Mouse (Mus musculus): ENCODE data around the gene Trim6. TPM values are rescaled to one million over a fixed set of nuclear protein-coding genes. Genes with fewer than 3 reads are reported as not detected.
"Not testable (repeated sequence)": the region's sequence is repeated elsewhere in the genome, so short reads cannot be mapped to it uniquely, and the experiment has no call there.

Gene Trim6
- polyA plus RNA-seq, 1 experiment from 2014 or later: 1.1 TPM

DNA sequence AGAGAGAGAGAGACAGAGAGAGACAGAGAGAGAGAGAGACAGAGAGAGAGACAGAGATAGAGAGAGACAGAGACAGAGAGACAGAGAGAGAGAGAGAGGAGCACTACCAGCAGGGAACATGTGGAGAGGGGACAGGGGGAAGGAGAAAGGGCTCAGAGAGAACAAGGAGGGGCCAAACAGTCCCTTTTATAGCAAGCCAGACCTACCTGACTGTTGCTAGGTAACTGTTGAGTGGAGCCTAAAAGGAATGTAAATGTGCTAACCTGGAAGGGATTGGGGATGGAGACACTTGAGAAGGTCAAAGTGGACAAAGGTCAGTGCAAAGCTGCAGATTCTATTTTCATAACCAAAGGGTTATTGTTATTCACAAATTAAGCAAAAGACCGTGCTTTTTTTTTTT, 25.0 kb downstream of the Trim6 start:
- Histone ChIP-seq H3K4me1 (ENCODE audit: insufficient read depth) (no peaks in the 10 kb centered on the region), H3K27me3 (ENCODE audit: insufficient read depth, low read length) (no peaks in the 10 kb centered on the region), H3K4me2 (peak overlapping the region; percentile 67; the same call in 1 of the 2 replicates), H3K9me3 (ENCODE audit: low read depth, low read length) (no peaks in the 10 kb centered on the region), H3K4me3 (ENCODE audit: low read depth, low read length) (no peak overlapping the region), H3K9ac (no peak overlapping the region), H3K27ac (ENCODE audit: low read depth) (no peak overlapping the region), H3K36me3 (ENCODE audit: insufficient read depth) (no peaks in the 10 kb centered on the region)
- no peak for TF ChIP-seq CTCF (IDR thresholded peaks at IDR 0.05; ENCODE audit: low read depth)
- DNase-seq (no peak), ATAC-seq (ENCODE audit: insufficient read depth) (0 out of 2 replicates have a peak, but pooled peaks have one; percentile 47)
- 46% methylated on average over 1 of the region's 1 CpGs for WGBS

DNA sequence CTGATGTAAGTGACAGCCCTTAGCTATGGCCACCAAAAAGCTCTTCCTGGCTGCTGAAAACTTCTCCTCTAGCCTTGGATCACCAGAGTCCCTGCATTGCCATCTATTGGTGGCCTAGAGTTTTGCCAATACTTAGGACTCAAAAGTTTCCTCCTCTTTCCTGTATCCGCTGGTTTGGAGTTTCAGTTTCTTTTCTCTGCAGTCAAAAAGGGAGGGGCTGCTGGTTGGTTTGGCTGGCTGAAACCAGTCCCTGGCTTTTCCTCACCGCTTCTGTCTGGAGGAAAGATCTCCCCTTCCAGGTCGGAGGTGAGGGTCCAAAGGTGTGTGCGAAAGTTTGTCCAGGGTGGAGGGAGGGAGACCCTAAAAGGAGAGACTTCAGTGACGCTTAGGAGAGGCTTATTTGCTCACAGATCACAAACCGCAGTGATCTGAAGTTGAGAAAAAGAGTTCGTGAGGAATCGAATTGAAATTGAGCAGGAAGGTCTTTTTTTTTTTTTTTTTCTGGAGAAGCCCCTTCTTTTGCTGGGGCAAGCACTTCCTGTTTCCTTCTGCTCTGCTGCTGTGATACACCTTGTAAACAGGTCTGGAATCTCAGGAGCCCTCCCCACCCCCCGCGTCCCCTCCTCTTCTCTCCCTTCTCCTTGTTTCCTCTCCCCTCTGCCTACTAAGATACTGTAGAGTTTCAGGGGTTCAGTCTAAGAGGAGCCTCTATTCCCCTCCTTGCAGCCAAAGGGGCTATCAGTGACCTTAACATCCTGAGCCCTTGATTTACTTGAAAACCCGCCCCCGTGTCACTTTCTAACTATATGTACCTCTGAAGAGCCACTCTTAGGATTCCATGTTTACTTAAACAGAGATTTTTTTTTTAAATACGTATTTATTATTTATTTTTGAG, 25.9 kb downstream of the Trim6 start, which contains the start of gene Trim34a:
Trim34a (plus strand) TSS at position 171 of the 895 bp plus-strand sequence.
- no peaks in the 10 kb centered on the region for H3K36me3 ChIP-seq (ENCODE audit: insufficient read depth)
- H3K9ac ChIP-seq: peak within 1 kb of the TSS; percentile 65
- no peaks in the 10 kb centered on the region for H3K9me3 ChIP-seq (ENCODE audit: low read depth, low read length)
- WGBS: 3% methylated on average over 13 of the region's 13 CpGs
- H3K4me2 ChIP-seq: peak within 1 kb of the TSS; percentile 67
- H3K27me3 ChIP-seq (ENCODE audit: insufficient read depth, low read length): no peaks in the 10 kb centered on the region
- TF ChIP-seq CTCF (IDR thresholded peaks at IDR 0.05; ENCODE audit: low read depth): peak; percentile 69
- H3K4me3 ChIP-seq (ENCODE audit: low read depth, low read length): peak within 1 kb of the TSS; percentile 45
- DNase-seq (peak; percentile 86), ATAC-seq (ENCODE audit: insufficient read depth) (peak; percentile 91)
- H3K4me1 ChIP-seq (ENCODE audit: insufficient read depth): no peaks in the 10 kb centered on the region
- peak within 1 kb of the TSS; percentile 63; the same call in 1 of the 2 replicates for H3K27ac ChIP-seq (ENCODE audit: low read depth)

- not testable (repeated sequence) for H3K27ac ChIP-seq (ENCODE audit: low read depth); H3K4me2 ChIP-seq; ATAC-seq (ENCODE audit: insufficient read depth); H3K4me1 ChIP-seq (ENCODE audit: insufficient read depth); H3K9ac ChIP-seq; H3K36me3 ChIP-seq (ENCODE audit: insufficient read depth); H3K4me3 ChIP-seq (ENCODE audit: low read depth, low read length); H3K9me3 ChIP-seq (ENCODE audit: low read depth, low read length); DNase-seq; H3K27me3 ChIP-seq (ENCODE audit: insufficient read depth, low read length)
- WGBS: 80% methylated on average over 4 of the region's 4 CpGs
Measured at GRCm38 (mm10) chr7:104260380-104260779, 41.8 kb downstream of the Trim6 start.

DNA sequence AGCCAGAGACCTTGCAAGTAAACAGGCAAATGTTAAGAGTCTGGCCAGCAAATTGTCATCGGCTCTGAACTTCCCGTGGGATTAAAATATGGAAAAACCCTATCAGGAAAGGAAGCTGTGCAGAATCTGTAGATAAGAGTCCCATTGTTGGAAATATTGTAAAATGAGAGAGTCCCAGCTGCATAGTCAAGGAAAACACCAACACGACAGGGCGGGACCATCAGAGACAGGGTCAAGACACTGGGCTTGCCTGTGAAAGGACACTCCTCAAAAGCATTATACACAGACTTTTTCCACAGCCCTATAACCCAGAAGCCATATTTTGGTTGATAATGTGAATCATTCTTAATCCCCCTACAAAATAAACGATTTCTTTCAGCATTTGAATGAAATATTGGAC, 46.7 kb downstream of the Trim6 start:
- H3K4me2 ChIP-seq: not testable (repeated sequence)

DNA sequence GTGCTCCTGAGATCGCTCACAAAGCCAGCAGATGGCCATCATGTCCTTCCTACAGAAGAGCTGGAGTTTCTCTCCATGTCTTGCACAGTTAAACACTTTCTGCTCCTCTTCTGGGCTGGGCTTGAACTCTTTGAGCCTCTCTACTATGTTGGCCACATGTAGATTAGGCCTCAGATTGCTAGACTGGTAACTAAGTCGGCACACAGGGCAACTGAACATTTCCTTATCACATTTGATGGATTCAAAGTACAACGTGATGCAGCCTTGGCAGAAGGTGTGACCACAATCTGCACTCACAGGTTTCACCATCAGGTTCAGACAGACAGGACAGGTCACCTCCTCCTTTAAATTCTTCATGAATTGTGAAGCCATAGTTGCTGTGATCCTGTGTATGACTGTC, 60.8 kb downstream of the Trim6 start:
- DNase-seq; H3K9ac ChIP-seq; H3K27me3 ChIP-seq (ENCODE audit: insufficient read depth, low read length); ATAC-seq (ENCODE audit: insufficient read depth); H3K36me3 ChIP-seq (ENCODE audit: insufficient read depth); H3K9me3 ChIP-seq (ENCODE audit: low read depth, low read length); H3K4me2 ChIP-seq; H3K4me1 ChIP-seq (ENCODE audit: insufficient read depth); H3K27ac ChIP-seq (ENCODE audit: low read depth); H3K4me3 ChIP-seq (ENCODE audit: low read depth, low read length): not testable (repeated sequence)
- WGBS: 69% methylated on average over 2 of the region's 3 CpGs

More for the DNA sequence above, 46.7 kb downstream of the Trim6 start:
- not testable (repeated sequence) for H3K36me3 ChIP-seq (ENCODE audit: insufficient read depth); H3K27ac ChIP-seq (ENCODE audit: low read depth); H3K9me3 ChIP-seq (ENCODE audit: low read depth, low read length); H3K4me3 ChIP-seq (ENCODE audit: low read depth, low read length); H3K9ac ChIP-seq; H3K27me3 ChIP-seq (ENCODE audit: insufficient read depth, low read length); DNase-seq; H3K4me1 ChIP-seq (ENCODE audit: insufficient read depth); ATAC-seq (ENCODE audit: insufficient read depth)
- 82% methylated on average over 3 of the region's 5 CpGs for WGBS

Other genes with a start within 250 kb of the Trim6 start
- not detected in 2 replicates for gene Olfr635, start 247.6 kb upstream of the Trim6 start, polyA plus RNA-seq (2014; fragmentation: Nextera tagmentation; extraction: Ambion mirVana)
- not detected in 2 replicates for gene Olfr638, start 220.0 kb upstream of the Trim6 start, polyA plus RNA-seq (2014; fragmentation: Nextera tagmentation; extraction: Ambion mirVana)
- gene Olfr639, start 201.5 kb upstream of the Trim6 start, polyA plus RNA-seq (2014; fragmentation: Nextera tagmentation; extraction: Ambion mirVana): not detected in 2 replicates
- not detected in 2 replicates for gene Olfr640, start 193.2 kb upstream of the Trim6 start, polyA plus RNA-seq (2014; fragmentation: Nextera tagmentation; extraction: Ambion mirVana)
- not detected in 2 replicates for gene Olfr641, start 183.3 kb upstream of the Trim6 start, polyA plus RNA-seq (2014; fragmentation: Nextera tagmentation; extraction: Ambion mirVana)
- not detected in 2 replicates for gene Olfr642, start 166.1 kb upstream of the Trim6 start, polyA plus RNA-seq (2014; fragmentation: Nextera tagmentation; extraction: Ambion mirVana)
- not detected in 2 replicates for gene 4930516K23Rik, start 157.3 kb upstream of the Trim6 start, polyA plus RNA-seq (2014; fragmentation: Nextera tagmentation; extraction: Ambion mirVana)
- not detected in 2 replicates for gene Olfr644, start 146.9 kb upstream of the Trim6 start, polyA plus RNA-seq (2014; fragmentation: Nextera tagmentation; extraction: Ambion mirVana)
- not detected in 2 replicates for gene Olfr645, start 133.3 kb upstream of the Trim6 start, polyA plus RNA-seq (2014; fragmentation: Nextera tagmentation; extraction: Ambion mirVana)
- gene Olfr646, start 113.9 kb upstream of the Trim6 start, polyA plus RNA-seq (2014; fragmentation: Nextera tagmentation; extraction: Ambion mirVana): not detected in 2 replicates
- not detected in 2 replicates for gene Ubqln5, start 89.0 kb upstream of the Trim6 start, polyA plus RNA-seq (2014; fragmentation: Nextera tagmentation; extraction: Ambion mirVana)
- not detected in 2 replicates for gene Olfr643, start 81.4 kb upstream of the Trim6 start, polyA plus RNA-seq (2014; fragmentation: Nextera tagmentation; extraction: Ambion mirVana)
- not detected in 2 replicates for gene Ubqln3, start 75.5 kb upstream of the Trim6 start, polyA plus RNA-seq (2014; fragmentation: Nextera tagmentation; extraction: Ambion mirVana)
- gene Ubqlnl, start 68.2 kb upstream of the Trim6 start, polyA plus RNA-seq (2014; fragmentation: Nextera tagmentation; extraction: Ambion mirVana): not detected in 2 replicates
- gene Olfm5, start 54.0 kb upstream of the Trim6 start, polyA plus RNA-seq (2014; fragmentation: Nextera tagmentation; extraction: Ambion mirVana): 0.08 TPM in 1 of 2 replicates, not detected in the other
- gene Olfr648, start 35.4 kb upstream of the Trim6 start, polyA plus RNA-seq (2014; fragmentation: Nextera tagmentation; extraction: Ambion mirVana): 0.32 and 0.37 TPM in 2 replicates
- not detected in 2 replicates for gene Olfr649, start 22.8 kb upstream of the Trim6 start, polyA plus RNA-seq (2014; fragmentation: Nextera tagmentation; extraction: Ambion mirVana)
- 1.4 and 1.6 TPM in 2 replicates for gene Trim34a, start 25.7 kb downstream of the Trim6 start, polyA plus RNA-seq (2014; fragmentation: Nextera tagmentation; extraction: Ambion mirVana)
- 0.28 and 0.30 TPM in 2 replicates for gene Trim5, start 69.3 kb downstream of the Trim6 start, polyA plus RNA-seq (2014; fragmentation: Nextera tagmentation; extraction: Ambion mirVana)
- gene Trim12a, start 96.7 kb downstream of the Trim6 start, polyA plus RNA-seq (2014; fragmentation: Nextera tagmentation; extraction: Ambion mirVana): 3.2 and 3.6 TPM in 2 replicates
- gene Trim34b, start 110.7 kb downstream of the Trim6 start, polyA plus RNA-seq (2014; fragmentation: Nextera tagmentation; extraction: Ambion mirVana): not detected in 2 replicates
- gene Trim12c, start 134.6 kb downstream of the Trim6 start, polyA plus RNA-seq (2014; fragmentation: Nextera tagmentation; extraction: Ambion mirVana): 1.0 and 1.4 TPM in 2 replicates
- 0.04 and 0.11 TPM in 2 replicates for gene Trim30b, start 151.1 kb downstream of the Trim6 start, polyA plus RNA-seq (2014; fragmentation: Nextera tagmentation; extraction: Ambion mirVana)
- gene Trim30c, start 182.0 kb downstream of the Trim6 start, polyA plus RNA-seq (2014; fragmentation: Nextera tagmentation; extraction: Ambion mirVana): 0.24 and 0.32 TPM in 2 replicates
- gene Trim30a, start 246.4 kb downstream of the Trim6 start, polyA plus RNA-seq (2014; fragmentation: Nextera tagmentation; extraction: Ambion mirVana): 0.71 and 1.2 TPM in 2 replicates